Mouse (Mus musculus): ENCODE results near the gene Aimp1. TPM values are rescaled to one million over a fixed set of nuclear protein-coding genes. Genes with fewer than 3 reads are reported as not detected.

Aimp1 gene
- total RNA-seq (2015), result 64.2 and 69.9 TPM in 2 replicates
- 74.0 and 81.0 TPM in 2 replicates for total RNA-seq (2017)

- no peak for ATAC-seq (ENCODE audit: poor library complexity, severe bottlenecking)
These were observed at the start of gene Aimp1 for GRCm38 (mm10) chr3:132684231-132684928. TSS of gene Aimp1 (minus strand) at chr3:132684370.

- no peak for ATAC-seq (ENCODE audit: poor library complexity, severe bottlenecking)
These were observed 40.2 kb upstream of the Aimp1 start for GRCm38 (mm10) chr3:132724326-132724725.

DNA sequence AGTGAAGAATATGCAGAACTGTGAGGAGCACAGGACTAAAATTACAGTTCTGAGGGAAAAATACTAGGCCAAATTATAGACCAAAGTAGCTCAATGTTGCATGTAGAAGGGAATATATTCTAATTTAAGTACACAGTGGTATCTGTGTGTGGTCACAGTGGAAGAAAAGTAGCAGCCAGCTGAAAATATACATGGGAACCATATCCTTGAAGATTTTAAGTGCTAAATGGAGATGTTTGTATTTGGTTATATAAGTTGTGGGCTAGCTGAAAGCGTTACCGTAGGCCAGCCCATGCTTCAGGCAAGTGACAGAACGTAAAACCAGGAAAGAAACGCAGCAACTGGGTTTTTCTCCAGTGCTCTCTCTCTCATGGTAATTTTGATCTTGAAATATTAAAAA lies 33.1 kb upstream of the Aimp1 start:
- ATAC-seq (ENCODE audit: poor library complexity, severe bottlenecking), result no peak

DNA sequence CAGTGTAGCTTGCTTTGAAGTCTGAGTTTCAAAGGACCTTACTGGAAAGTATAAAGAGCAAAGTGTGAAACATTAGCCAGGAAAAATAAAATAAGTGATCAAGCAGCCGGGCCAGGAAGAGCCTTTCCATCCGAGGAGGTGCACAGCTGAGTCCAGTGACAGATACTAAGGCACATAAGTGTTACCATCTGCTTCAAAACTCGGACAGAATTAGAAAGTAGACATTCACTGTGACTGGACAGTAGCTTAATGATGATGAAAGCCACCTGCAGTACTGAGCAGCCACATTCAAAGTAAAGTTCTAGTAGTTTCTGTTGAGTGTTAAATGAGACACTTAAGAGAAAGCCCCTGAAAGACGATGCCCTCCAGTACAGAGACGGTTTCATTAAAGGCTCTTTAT lies 29.7 kb upstream of the Aimp1 start:
- no peak for ATAC-seq (ENCODE audit: poor library complexity, severe bottlenecking)

DNA sequence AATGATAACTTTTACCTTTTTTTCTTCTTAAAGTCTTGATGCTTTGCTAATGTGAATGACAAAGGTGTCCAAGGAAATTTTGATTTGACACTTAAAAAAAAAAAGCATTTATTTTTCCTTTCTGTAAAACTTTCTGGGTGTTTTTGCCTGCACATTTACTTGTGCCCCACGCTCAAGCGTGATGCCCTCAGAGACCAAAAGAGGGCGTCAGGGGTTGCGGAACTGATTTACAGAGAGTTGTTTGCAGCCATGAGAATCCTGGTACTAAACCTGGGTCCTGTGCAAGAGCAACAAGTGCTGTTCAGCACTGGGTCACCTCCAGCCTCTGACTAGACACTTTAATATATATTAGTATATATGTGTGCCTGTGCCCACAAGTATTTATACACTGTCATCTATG lies 22.8 kb upstream of the Aimp1 start:
- no peak for ATAC-seq (ENCODE audit: poor library complexity, severe bottlenecking)

DNA sequence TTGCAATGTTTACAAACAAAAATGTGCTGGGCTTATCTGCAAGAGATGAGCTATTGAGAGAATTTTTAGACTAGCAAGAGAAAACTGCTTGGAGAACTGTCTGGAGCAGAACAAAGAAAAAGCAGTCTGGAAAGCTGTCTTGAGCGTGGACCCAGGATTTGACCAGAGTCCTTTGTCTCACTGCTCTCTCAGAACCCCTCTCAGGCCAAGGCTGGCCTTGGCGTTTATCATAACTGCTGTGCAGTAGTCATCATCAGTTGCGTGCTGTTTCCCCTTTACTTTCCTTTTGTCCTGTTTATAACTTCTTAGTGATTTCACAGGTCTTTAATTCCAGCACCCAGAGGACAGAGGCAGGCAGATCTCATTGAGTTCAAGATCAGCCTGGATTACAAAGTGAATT lies 20.0 kb upstream of the Aimp1 start:
- ATAC-seq (ENCODE audit: poor library complexity, severe bottlenecking), result no peak

- ATAC-seq (ENCODE audit: poor library complexity, severe bottlenecking), result peak; percentile 45; the same call in 1 of the 2 replicates
These were observed 17.2 kb upstream of the Aimp1 start for GRCm38 (mm10) chr3:132701368-132701767.

DNA sequence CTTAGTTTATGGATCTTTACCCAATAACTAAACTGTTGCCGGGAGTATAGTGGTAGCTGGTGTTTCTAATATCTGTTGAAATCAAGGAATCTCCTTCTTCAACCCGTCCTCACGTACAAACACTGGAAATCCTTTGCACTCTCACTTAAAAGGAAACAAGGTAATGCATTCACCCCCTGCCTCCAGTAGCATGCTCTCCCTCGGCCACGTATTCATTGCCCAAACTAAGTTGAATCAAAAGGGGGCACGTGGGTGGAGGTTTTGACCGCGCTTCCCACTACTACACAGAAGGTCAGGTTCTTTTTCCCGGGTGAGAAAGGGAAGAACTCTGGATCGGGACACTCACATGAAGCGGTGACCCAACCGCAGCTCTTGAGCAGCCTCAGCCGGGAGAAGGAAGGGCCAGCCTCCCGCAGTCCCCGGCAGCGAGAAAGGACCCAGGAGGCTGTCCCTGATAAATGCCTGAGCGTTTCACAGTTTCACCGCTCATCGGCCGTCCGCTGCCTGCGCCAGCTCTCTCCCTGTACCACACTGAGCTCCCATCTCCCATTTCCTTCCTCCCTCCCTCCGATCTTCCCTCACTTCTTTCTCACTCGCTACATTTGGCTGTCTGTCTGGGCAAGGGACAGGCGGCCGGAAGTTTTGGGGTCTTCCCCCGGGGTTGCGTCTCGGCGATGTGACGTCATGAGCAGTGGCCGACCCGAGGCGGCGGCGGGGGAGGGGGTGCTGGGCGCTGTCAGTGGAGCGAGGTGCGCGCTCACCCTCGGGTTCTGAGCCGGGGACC lies 531 bp downstream of the Aimp1 start, which contains the start of gene Tbck:
Tbck (plus strand) TSS at position 698 of the 784 bp plus-strand sequence.
- peak; percentile 93 for ATAC-seq (ENCODE audit: poor library complexity, severe bottlenecking)

DNA sequence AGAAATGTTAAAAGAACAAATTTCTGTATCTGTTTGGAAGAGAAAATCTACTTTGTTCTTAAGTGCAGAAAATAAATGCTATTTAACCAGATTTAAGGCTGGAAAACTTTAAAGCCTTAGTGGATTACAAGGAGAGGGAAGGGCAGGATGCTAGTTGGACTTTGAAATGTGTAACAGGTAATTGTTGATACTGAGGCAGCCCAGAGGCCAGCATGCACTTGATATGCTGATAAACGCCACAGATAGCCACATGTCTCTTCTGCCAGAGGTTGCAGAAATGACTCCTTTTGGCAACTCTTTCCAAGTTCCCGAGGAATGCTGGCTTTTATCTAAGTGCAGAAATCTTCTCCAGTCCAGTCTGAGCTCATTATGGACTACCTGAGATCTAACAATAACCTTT lies 6.7 kb downstream of the Aimp1 start:
- no peak for ATAC-seq (ENCODE audit: poor library complexity, severe bottlenecking)

DNA sequence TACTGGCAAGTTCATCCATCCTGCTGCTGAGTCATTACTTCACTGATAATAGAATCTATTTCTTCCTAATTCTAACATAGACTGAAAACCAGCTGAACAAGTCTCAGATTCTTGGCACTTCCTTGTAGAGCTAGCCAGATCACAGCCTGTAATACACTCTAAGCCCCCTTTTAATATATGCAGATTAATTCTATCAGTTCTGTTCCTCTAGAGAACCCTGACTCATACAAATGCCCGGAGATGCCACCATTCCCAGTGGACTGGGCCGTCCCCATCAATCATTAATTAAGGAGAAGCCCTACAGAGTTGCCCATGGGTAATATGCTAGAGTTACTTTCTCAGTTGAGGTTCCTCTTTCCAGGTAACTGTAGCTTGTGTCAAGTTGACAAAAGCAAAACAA lies 28.2 kb downstream of the Aimp1 start:
- ATAC-seq (ENCODE audit: poor library complexity, severe bottlenecking), result no peak

DNA sequence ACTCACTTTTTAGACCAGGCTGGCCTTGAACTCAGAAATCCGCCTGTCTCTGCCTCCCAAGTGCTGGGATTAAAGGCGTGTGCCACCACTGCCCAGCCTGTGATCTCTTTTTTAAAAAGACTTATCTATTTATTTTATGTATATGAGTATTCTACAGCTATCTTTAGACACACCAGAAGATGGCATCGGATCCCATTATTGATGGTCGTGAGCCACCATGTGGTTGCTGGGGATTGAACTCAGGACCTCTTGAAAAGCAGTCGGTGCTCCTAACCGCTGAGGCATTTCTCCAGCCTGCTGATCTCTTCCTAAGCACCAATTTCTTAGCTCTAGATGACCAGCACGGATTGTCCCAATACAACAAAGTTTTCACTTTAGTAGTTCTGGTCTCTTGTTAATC lies 30.2 kb downstream of the Aimp1 start:
- ATAC-seq (ENCODE audit: poor library complexity, severe bottlenecking), result no peak

- no peak for ATAC-seq (ENCODE audit: poor library complexity, severe bottlenecking)
These were observed 32.4 kb downstream of the Aimp1 start for GRCm38 (mm10) chr3:132651776-132652175.

DNA sequence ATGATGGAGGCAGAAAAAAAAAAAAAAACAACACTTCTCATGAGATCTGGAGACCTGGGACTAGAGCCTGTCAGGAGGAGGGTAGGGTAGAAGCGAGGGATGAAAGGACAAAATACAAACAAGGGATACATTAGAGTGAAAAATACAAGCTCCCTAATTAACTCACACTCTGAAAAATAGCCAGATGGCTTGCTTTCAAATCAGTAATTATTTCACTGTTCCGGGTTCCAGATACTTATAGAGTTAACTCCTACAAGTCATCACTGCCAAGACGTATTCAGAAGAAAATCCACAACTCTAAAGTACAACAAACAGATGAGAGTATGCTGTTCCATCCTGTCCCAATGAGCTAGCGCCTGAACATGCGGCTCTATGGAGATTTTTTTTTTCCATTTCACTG lies 34.0 kb downstream of the Aimp1 start:
- no peak for ATAC-seq (ENCODE audit: poor library complexity, severe bottlenecking)

DNA sequence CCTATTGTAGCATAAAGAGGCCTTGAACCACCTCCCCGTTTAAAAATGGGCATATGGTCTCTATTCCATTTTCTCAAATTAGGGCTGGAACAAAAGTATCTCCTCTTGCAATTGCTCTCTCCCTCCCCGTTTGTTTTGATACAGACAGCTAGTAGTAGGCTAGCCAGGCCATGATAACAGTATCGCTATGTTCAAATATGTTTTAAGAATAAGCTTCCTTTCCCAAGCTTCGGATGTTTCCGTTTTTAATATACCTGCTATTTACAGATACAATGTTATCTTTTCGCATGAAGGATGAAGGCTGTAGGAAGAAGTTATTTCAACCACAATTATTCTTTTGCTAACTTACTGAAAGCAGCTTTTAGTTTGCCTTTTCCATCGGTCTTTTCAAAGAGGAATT lies 34.8 kb downstream of the Aimp1 start:
- ATAC-seq (ENCODE audit: poor library complexity, severe bottlenecking), result no peak

- ATAC-seq (ENCODE audit: poor library complexity, severe bottlenecking), result no peak
These were observed 37.4 kb downstream of the Aimp1 start for GRCm38 (mm10) chr3:132646814-132647213.

DNA sequence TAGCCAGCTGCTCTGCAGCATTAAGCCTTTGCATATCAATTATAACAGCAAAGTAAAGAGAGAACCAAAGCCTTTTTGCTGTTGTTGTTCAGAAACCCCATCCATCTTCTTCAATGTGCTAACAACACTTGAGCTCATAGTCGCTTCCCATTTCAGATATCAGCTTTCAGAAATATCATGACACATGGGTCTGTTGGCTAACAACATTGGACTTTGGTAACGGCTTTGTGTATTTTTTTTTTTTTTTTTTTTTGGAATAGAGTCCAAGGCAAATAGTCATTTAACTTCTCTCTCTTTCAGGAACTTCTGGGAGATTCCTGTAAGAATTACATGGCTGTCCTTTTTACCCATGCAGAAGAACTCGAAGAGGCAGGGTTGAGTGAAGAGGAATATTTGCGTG lies 40.1 kb downstream of the Aimp1 start:
- no peak for ATAC-seq (ENCODE audit: poor library complexity, severe bottlenecking)

- ATAC-seq (ENCODE audit: poor library complexity, severe bottlenecking), result no peak
These were observed 47.1 kb downstream of the Aimp1 start for GRCm38 (mm10) chr3:132637080-132637479.

- ATAC-seq (ENCODE audit: poor library complexity, severe bottlenecking), result no peak
These were observed 50.9 kb downstream of the Aimp1 start for GRCm38 (mm10) chr3:132633261-132633660.

DNA sequence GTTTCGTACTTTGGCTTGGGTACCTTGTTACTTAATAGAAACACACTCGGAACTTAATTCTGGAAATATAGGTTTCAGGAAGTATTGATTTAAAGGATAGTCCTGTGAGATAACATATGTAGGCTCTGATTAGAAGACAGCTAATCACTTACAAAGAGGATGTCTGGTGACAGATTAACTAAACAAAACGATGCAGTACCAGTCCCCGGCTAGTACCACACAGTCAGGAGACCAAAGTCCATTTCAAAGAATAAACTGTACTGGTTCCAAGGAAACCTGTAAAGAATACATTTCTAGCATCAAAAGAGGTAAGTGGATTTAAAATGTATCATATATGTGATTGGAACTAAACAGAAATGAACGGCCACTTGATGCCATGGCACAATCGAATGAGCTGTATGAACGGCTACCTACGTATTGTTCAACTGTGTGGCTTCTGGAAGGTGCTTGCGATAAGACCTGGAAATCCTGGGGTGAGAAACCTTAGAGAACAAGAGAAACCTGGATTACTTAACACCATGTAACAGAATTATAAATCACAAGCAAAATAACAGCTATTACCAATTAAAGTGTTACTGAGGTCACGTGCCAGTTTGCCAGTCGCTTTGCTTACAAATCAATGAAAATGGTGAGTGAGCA lies 54.5 kb downstream of the Aimp1 start, which contains the start of gene Gimd1:
Gimd1 (plus strand) TSS at position 220 of the 639 bp plus-strand sequence.
- ATAC-seq (ENCODE audit: poor library complexity, severe bottlenecking), result no peak

GRCm38 (mm10) chr3:132628741-132629140 lies 55.4 kb downstream of the Aimp1 start:
- no peak for ATAC-seq (ENCODE audit: poor library complexity, severe bottlenecking)

All from megakaryocyte, adult 5-6 weeks (primary cell).